Mouse (Mus musculus) 3T3-L1 (cell line): ENCODE results near the gene Btbd35f4.
"Not testable (repeated sequence)": the region's sequence is repeated elsewhere in the genome, so short reads cannot be mapped to it uniquely, and the experiment has no call there.

Experiments used
- DNase-seq: peaks from one replicate; pipeline ENCODE4 v3.0.0-alpha.2; 2015; ENCODE audit warnings: low read depth, low spot score

Gene Btbd35f4

DNA sequence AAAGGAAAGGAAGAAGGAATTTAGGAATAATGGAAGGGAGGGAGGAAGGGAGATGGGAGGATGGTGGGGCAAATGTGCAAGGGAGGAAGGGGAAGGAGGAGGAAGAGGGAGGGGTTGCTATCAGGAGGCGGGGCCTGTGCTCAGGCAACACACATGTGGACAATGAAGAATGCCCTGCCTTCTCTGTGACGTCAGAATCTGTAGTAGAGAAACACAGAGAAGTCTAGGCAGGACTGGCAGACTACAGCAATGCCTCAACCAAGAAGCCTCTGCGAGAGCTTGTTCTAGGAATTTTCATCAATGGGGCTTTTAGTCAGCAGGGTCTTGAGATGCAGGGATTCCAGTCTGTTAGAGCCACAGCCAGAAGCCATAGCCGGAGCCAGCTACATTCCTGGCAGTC, at the start of gene Btbd35f4:
Gene Btbd35f4, plus strand, starts transcription at position 301 of the 400 bp plus-strand sequence.
- DNase-seq: not testable (repeated sequence)

DNA sequence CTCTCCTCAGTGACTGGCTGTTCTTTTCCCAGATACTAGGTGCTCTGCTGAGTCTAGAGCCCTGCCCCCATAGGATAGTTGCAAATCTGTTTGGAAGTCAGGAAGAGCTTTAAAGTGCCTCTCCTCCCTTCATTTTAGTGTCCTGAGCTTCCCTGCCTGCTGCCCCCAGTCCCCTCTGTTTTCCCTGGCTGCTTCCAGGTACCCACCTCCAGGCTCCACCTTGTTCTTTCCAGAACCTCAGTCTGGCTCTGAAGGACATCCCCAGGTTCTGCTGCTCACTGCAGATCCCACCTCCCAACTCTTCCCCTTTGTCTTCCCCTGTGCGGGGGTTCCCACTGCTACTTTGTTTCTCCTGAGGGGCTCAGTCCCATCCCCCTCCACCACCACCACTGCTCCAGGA, 39.7 kb downstream of the Btbd35f4 start:
- DNase-seq: not testable (repeated sequence)
